Comparison of ENCODE assay signal across 9 mouse cellular contexts in genomic region chr15:78597729-78598128, GRCm38 (mm10). TPM values are rescaled to one million over a fixed set of nuclear protein-coding genes. Genes with fewer than 3 reads are reported as not detected.
DNase-seq lines count a peak whose midpoint lies in the region; ATAC-seq and TF ChIP-seq lines count a peak whose summit lies in the region.
"Had no signal": no experiment of that assay in that cellular context is flagged by ENCODE, and none has a peak within 500 bp of the region (broad histone marks: within the 10 kb centered on the region; RNA-seq: fewer than 3 reads in every experiment).

No protein-coding gene starts in this region.

- H3K4me2 ChIP-seq in embryonic facial prominence, embryonic 15.5 days (replicated peaks) = no peak overlapping the region
- peak overlapping the region; percentile 29 for H3K4me2 ChIP-seq in liver, embryonic 13.5 days

- no peaks in the 10 kb centered on the region; the same call in 1 of the 2 replicates for H3K9me3 ChIP-seq in heart, embryonic 10.5 days
- no peaks in the 10 kb centered on the region for H3K9me3 ChIP-seq in embryonic facial prominence, embryonic 15.5 days (replicated peaks)
- no peaks in the 10 kb centered on the region for H3K9me3 ChIP-seq in liver, embryonic 13.5 days (replicated peaks)
- H3K9me3 ChIP-seq: G1E had no signal

- peaks cover 10% of the 10 kb centered on the region; the same call in 1 of the 2 replicates for H3K27me3 ChIP-seq in heart, embryonic 10.5 days (ENCODE audit: insufficient read depth, poor library complexity, severe bottlenecking)
- no peaks in the 10 kb centered on the region for H3K27me3 ChIP-seq in embryonic facial prominence, embryonic 15.5 days
- H3K27me3 ChIP-seq in liver, embryonic 13.5 days = no peaks in the 10 kb centered on the region

- 0 out of 2 replicates have a peak, but pooled peaks cover 9% of the 10 kb centered on the region for H3K4me1 ChIP-seq in heart, embryonic 10.5 days
- H3K4me1 ChIP-seq in embryonic facial prominence, embryonic 15.5 days = no peaks in the 10 kb centered on the region
- peaks cover 10% of the 10 kb centered on the region; the same call in 1 of the 2 replicates for H3K4me1 ChIP-seq in liver, embryonic 13.5 days (replicated peaks)

- intact Hi-C loops in left cerebral cortex, adult 2 months (cut with DNase I) = no loop called here

- H3K9ac ChIP-seq in embryonic facial prominence, embryonic 15.5 days = no peak overlapping the region
- 0 out of 2 replicates have a peak overlapping the region, but pooled peaks have one; percentile 50 for H3K9ac ChIP-seq in liver, embryonic 13.5 days

- ATAC-seq in embryonic facial prominence, embryonic 15.5 days (ENCODE audit: insufficient number of reproducible peaks, low FRiP score, low TSS enrichment, low read depth) = no peak
- peak; percentile 37 for ATAC-seq in liver, embryonic 13.5 days (ENCODE audit: low read depth)

- DNase-seq in heart, adult 8-10 months (ENCODE audit: low spot score) = peak; percentile 27
- no peak for DNase-seq in heart, embryonic 10.5 days (ENCODE audit: low spot score)
- peak; percentile 53 for DNase-seq in liver, embryonic 13.5 days
- DNase-seq in spleen, adult 12 weeks (ENCODE audit: low spot score) = peak; percentile 56
- no peak for DNase-seq in neural tube, embryonic 10.5 days (ENCODE audit: extremely low spot score, low spot score)
- DNase-seq in right cerebral cortex, postnatal 36 days (ENCODE audit: low spot score in 2 of 2) = no peak
- DNase-seq in left cerebral cortex, adult 2 months (ENCODE audit: extremely low spot score in 1 of 2, low spot score in 2 of 2) = no peak

- H3K27ac ChIP-seq in heart, embryonic 10.5 days = no peak overlapping the region
- no peak overlapping the region for H3K27ac ChIP-seq in embryonic facial prominence, embryonic 15.5 days (replicated peaks)
- peak overlapping the region; percentile 67 for H3K27ac ChIP-seq in liver, embryonic 13.5 days
- H3K27ac ChIP-seq in left cerebral cortex, adult 2 months = no peak overlapping the region; the same call in 1 of the 2 replicates

- H3K36me3 ChIP-seq in heart, embryonic 10.5 days = no peaks in the 10 kb centered on the region
- no peaks in the 10 kb centered on the region for H3K36me3 ChIP-seq in embryonic facial prominence, embryonic 15.5 days
- H3K36me3 ChIP-seq in liver, embryonic 13.5 days = no peaks in the 10 kb centered on the region
- H3K36me3 ChIP-seq: G1E had no signal

- WGBS in heart, embryonic 10.5 days = 42% methylated on average over 4 of the region's 4 CpGs
- WGBS in embryonic facial prominence, embryonic 15.5 days = 65% methylated on average over 4 of the region's 4 CpGs
- WGBS in liver, embryonic 13.5 days (ENCODE audit: insufficient replicate concordance) = 7% methylated on average over 4 of the region's 4 CpGs

- TF ChIP-seq CTCF in left cerebral cortex, adult 2 months (IDR thresholded peaks at IDR 0.05) = no peak

- no peak overlapping the region for H3K4me3 ChIP-seq in heart, embryonic 10.5 days
- H3K4me3 ChIP-seq in embryonic facial prominence, embryonic 15.5 days (replicated peaks) = 0 out of 2 replicates have a peak overlapping the region, but pooled peaks have one; percentile 11
- H3K4me3 ChIP-seq in liver, embryonic 13.5 days (replicated peaks) = peak overlapping the region; percentile 37
- no peak overlapping the region for H3K4me3 ChIP-seq in left cerebral cortex, adult 2 months

RNA-seq across cellular contexts. Expression of gene Cyth4, which starts 0.9 kb away (rescaled TPM):
- 1 to 10 TPM; 4.2 to 8.7 (median 5.3) TPM for total RNA-seq in heart, adult 8-10 months (2022)
- 2.3 and 5.0 TPM in 2 replicates for polyA plus RNA-seq in heart, embryonic 10.5 days (2016; fragmentation: Nextera tagmentation; extraction: Ambion mirVana)
- 13.8 and 14.3 TPM in 2 replicates for polyA plus RNA-seq in embryonic facial prominence, embryonic 15.5 days (2015; fragmentation: Nextera tagmentation; extraction: Ambion mirVana)
- polyA plus RNA-seq in liver, embryonic 13.5 days (2015; fragmentation: Nextera tagmentation; extraction: Ambion mirVana) = 11.9 and 12.5 TPM in 2 replicates
- total RNA-seq in left cerebral cortex, adult 2 months (2021) = 10 to 100 TPM; 10.0 to 10.3 TPM

RNA-seq across cellular contexts. Expression of gene Rac2, which starts 25.1 kb away (rescaled TPM):
- total RNA-seq in heart, adult 8-10 months (2022) = 1 to 10 TPM; 1.2 to 7.6 (median 2.7) TPM
- 5.9 and 13.0 TPM in 2 replicates for polyA plus RNA-seq in heart, embryonic 10.5 days (2016; fragmentation: Nextera tagmentation; extraction: Ambion mirVana)
- polyA plus RNA-seq in embryonic facial prominence, embryonic 15.5 days (2015; fragmentation: Nextera tagmentation; extraction: Ambion mirVana) = 34.6 and 37.1 TPM in 2 replicates
- polyA plus RNA-seq in liver, embryonic 13.5 days (2015; fragmentation: Nextera tagmentation; extraction: Ambion mirVana) = 75.2 and 81.2 TPM in 2 replicates
- 1 to 10 TPM in 1 of 2 experiments, under 1 TPM in 1; 0.98 to 3.9 TPM for total RNA-seq in left cerebral cortex, adult 2 months (2021)

RNA-seq across cellular contexts. Expression of gene Sstr3, which starts 53.2 kb away (rescaled TPM):
- not detected for total RNA-seq in heart, adult 8-10 months (2022)
- 0.12 TPM in 1 of 2 replicates, not detected in the other for polyA plus RNA-seq in heart, embryonic 10.5 days (2016; fragmentation: Nextera tagmentation; extraction: Ambion mirVana)
- not detected in 2 replicates for polyA plus RNA-seq in embryonic facial prominence, embryonic 15.5 days (2015; fragmentation: Nextera tagmentation; extraction: Ambion mirVana)
- polyA plus RNA-seq in liver, embryonic 13.5 days (2015; fragmentation: Nextera tagmentation; extraction: Ambion mirVana) = not detected in 2 replicates
- total RNA-seq in left cerebral cortex, adult 2 months (2021) = 10 to 100 TPM; 20.8 to 22.9 TPM
- polyA plus RNA-seq: G1E had no signal

Comparison
In these comparisons a context has a peak if more than half of its experiments do, and no peak if none do; other contexts are left out.
1. DNase-seq: peak in heart, adult 8-10 months (single experiment), liver, embryonic 13.5 days (single experiment) and spleen, adult 12 weeks (single experiment); none in heart, embryonic 10.5 days (single experiment), neural tube, embryonic 10.5 days (single experiment), right cerebral cortex, postnatal 36 days (0 of 2) and left cerebral cortex, adult 2 months (0 of 2).
2. H3K4me3 ChIP-seq: peak in embryonic facial prominence, embryonic 15.5 days (single experiment) and liver, embryonic 13.5 days (single experiment); none in heart, embryonic 10.5 days (single experiment) and left cerebral cortex, adult 2 months (single experiment).